Mouse (Mus musculus) small intestine, adult 2 months (tissue): Measurements from ENCODE around the gene Slc22a3. TPM values are rescaled to one million over a fixed set of nuclear protein-coding genes. Genes with fewer than 3 reads are reported as not detected.
A peak's percentile ranks its signal among the peaks of the same experiment; 100 is the strongest.

Source experiments
- H3K27ac ChIP-seq: fragments of 200-500 bp; 2 replicates; pipeline ENCODE4 v1.5.1; 2012; ENCODE audit warnings: low read depth, low read length, control low read depth, inconsistent platforms; ENCODE audit not compliant: insufficient read depth
- H3K27me3 ChIP-seq: fragments of 200-500 bp; 2 replicates; pipeline ENCODE4 v1.6.1; 2012; ENCODE audit warnings: mild to moderate bottlenecking, moderate library complexity, low read length, inconsistent platforms; ENCODE audit not compliant: control insufficient read depth, insufficient read depth
- H3K36me3 ChIP-seq: fragments of 200-500 bp; 2 replicates; pipeline ENCODE4 v1.6.1; 2012; ENCODE audit warnings: mild to moderate bottlenecking, low read length, control low read depth, inconsistent platforms; ENCODE audit not compliant: control insufficient read depth, insufficient read depth
- H3K4me1 ChIP-seq: fragments of 200-500 bp; 2 replicates; pipeline ENCODE4 v1.6.1; 2012; ENCODE audit warnings: low read length, inconsistent platforms, mixed read lengths; ENCODE audit not compliant: control insufficient read depth, insufficient read depth, insufficient read length
- H3K4me3 ChIP-seq: fragments of 200-500 bp; 2 replicates; pipeline ENCODE4 v1.5.1; 2012; ENCODE audit warnings: low read depth, mild to moderate bottlenecking, control low read depth, inconsistent platforms, low read length, moderate library complexity
- CTCF ChIP-seq: fragments of 200-500 bp; IDR thresholded peaks from 2 replicates; pipeline ENCODE4 v1.5.1; 2012; ENCODE audit warnings: low read depth, mild to moderate bottlenecking, control low read depth, inconsistent platforms, low read length, moderate library complexity, mixed read lengths; ENCODE audit not compliant: insufficient replicate concordance, insufficient read length; ENCODE audit errors: extremely low read depth
- POLR2A ChIP-seq: fragments of 200-500 bp; IDR thresholded peaks from 2 replicates; pipeline ENCODE4 v1.6.1; 2012; ENCODE audit warnings: low read depth, mild to moderate bottlenecking, control low read depth, inconsistent platforms, low read length, moderate library complexity
- WGBS: fragments of 180-500 bp; shearing (Covaris S2); methylation state at CpG from one replicate; pipeline ENCODE4 v1.1.7; 2018; 5-methylcytosine and 5-hydroxymethylcytosine counted together
- polyA plus RNA-seq: library from polyadenylated mRNA; depleted of rRNA; stranded (reverse); fragments of >200 nt; gene quantifications from 2 replicates; pipeline ENCODE4 v1.2.3, GENCODE M21; 2012

Slc22a3 gene
- polyA plus RNA-seq, 1 experiment: 0.58 TPM

DNA sequence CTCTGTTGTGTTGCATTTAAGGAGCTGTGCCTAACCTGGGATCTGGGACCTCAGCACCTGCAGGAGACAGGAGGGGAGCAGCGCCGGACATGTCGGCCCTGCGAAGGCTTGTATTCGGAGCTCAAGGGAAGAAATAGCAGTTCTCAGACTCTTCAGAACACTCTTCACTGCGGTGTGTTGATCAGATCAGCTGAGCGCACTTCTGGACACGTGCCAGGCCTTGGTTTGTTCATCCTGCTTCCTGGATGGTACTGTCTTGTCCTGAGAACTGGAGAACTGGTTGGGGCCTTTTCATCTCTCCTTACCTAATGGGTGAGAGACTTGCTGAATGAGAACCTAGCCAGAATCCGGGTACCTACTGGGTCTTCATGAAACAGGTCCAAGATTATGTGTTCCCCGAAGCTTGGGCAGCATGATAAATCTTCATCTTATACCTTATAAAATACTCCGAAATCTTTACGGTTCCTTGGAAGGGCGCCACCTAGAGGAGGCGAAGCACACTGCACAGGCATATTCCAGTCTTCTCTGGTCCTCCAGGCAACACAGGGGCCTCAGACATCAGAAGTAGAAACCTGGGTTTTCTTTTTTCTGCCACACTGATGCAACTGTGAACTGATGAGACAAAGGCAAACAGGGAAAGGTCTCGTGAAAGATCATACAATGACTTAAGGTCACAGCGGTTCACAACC is 86.5 kb downstream of the Slc22a3 start:
- Histone ChIP-seq H3K27me3 (no peaks in the 10 kb centered on the region), H3K36me3 (no peaks in the 10 kb centered on the region), H3K4me3 (no peak overlapping the region), H3K4me1 (no peaks in the 10 kb centered on the region), H3K27ac (no peak overlapping the region)
- TF ChIP-seq CTCF: peak; percentile 47; the same call in 1 of the 2 replicates
- TF ChIP-seq POLR2A: no peak
- WGBS: 66% methylated on average over 16 of the region's 16 CpGs

DNA sequence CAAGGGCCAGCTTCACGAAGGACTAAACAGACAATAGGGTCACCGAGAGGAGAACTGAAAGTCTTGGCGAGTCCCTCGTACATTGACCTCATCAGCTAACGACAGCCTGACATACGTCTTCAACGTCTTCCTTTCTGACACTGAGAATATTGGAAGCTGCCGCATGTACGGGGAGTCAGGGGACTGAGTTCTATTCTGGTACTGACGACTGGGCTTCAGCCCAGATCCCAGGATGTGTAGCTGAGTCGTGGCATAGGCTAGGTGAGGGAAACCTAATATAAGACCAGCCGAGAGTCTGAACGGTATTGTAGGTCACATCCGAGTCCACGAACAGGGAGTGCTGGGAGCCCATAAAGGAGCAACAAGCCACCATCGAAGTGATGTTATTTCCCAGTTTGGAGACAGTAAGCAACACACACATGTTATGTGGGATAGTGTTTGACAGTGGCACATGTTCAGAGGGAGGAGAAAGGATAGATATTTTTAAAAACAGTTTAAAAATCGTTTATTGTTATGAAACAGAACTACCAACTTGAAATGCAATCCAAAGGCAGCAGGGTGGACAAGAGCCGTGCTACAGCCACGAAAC is 87.9 kb downstream of the Slc22a3 start:
- TF ChIP-seq POLR2A (no peak), CTCF (no peak)
- H3K27me3 ChIP-seq: no peaks in the 10 kb centered on the region
- no peaks in the 10 kb centered on the region for H3K36me3 ChIP-seq
- H3K4me1 ChIP-seq: no peaks in the 10 kb centered on the region
- no peak overlapping the region for H3K27ac ChIP-seq
- WGBS: 67% methylated on average over 19 of the region's 19 CpGs
- no peak overlapping the region for H3K4me3 ChIP-seq

DNA sequence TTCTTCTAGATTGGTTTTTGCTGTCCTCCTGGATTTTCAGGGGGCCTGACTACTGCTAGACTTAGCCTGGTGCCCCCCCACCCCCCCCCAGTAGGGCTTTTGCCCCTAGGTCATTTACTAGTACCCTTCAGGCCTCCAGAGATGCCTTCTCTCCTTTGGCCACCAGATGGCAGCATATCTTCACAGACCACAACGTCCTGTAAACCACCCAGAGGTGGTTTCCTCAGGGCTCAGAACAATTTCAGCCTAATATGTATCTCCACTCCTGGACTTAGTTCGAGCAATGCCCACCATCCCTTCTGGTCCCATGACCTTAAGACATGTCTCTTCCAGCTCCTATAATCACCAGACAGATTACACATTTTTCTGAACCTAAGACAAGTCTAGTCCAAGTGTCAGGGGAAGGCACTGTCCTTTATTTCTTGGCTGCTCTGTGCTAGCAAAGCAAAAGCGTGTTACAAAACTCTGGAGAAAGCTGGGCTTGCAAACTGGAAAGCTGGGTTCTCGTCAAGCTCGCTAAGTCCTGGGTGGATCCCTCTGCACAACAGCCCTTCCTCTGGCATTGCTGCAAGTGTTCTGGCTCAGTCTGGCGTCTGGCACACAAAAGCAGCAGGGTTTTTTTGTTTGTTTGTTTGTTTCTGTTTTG is 91.1 kb downstream of the Slc22a3 start:
- TF ChIP-seq CTCF: peak; percentile 82; the same call in 1 of the 2 replicates
- TF ChIP-seq POLR2A: no peak
- 42% methylated on average over 6 of the region's 6 CpGs for WGBS
- H3K36me3 ChIP-seq: no peaks in the 10 kb centered on the region
- no peak overlapping the region for H3K4me3 ChIP-seq
- no peak overlapping the region for H3K27ac ChIP-seq
- H3K27me3 ChIP-seq: no peaks in the 10 kb centered on the region
- H3K4me1 ChIP-seq: peaks cover 7% of the 10 kb centered on the region; the same call in 1 of the 2 replicates

DNA sequence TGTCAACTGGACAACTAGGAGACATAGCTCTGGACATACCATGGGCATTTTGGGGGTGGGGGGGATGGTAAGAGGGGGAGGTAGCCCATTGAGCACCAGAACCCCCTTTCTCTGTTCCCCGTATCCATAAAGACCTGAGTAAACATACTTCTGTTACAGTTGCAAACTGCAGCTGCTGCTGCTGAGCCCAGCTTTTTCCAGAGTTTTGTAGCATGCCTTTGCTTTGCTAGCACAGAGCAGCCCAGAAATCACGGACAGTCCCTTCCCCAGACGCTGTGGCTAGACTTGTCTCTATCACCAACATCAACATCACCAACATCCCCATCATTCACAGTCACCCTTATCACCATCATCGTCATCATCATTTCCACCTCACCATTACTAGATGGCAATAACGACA is 91.8 kb downstream of the Slc22a3 start:
- peaks cover 7% of the 10 kb centered on the region; the same call in 1 of the 2 replicates for H3K4me1 ChIP-seq
- TF ChIP-seq CTCF: no peak
- no peak for TF ChIP-seq POLR2A
- 60% methylated on average over 5 of the region's 5 CpGs for WGBS
- no peaks in the 10 kb centered on the region for H3K27me3 ChIP-seq
- no peaks in the 10 kb centered on the region for H3K36me3 ChIP-seq
- no peak overlapping the region for H3K4me3 ChIP-seq
- H3K27ac ChIP-seq: no peak overlapping the region

DNA sequence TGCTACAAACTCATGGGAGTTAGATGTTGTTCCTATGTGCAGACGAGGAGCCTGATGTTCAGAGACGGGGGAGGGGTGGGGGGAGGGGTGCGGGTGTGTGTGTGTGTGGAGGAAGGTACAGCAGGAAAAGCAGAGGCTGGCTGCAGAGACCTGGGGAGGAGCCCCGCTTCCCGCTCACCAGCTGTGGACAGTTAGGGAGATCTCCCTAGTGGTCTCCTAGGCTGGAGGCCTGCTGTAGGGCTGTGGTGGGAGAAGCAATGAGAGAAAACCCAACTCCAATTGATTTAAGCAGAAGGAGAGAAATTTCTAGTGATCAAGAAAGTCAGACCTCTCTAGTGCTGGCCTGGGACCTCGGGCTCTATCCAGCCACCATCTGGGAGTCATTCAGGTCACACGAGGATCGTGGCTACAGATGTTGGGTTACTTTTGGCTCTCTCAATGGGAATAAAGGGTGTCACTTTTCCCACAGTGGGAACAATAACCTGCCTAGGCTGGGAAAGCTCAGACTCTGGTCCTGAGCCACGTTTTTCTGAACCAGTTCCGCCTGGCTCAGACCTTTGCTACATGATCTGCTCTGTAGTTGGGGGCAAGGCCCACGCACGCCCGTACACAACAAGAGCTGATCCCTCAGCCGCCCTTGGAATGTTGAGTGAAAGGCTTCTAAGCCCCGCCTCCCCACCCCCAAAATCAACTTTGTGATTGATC is 92.3 kb downstream of the Slc22a3 start:
- no peak overlapping the region for H3K4me3 ChIP-seq
- H3K27me3 ChIP-seq: no peaks in the 10 kb centered on the region
- 65% methylated on average over 15 of the region's 15 CpGs for WGBS
- H3K36me3 ChIP-seq: no peaks in the 10 kb centered on the region
- TF ChIP-seq CTCF (no peak), POLR2A (no peak)
- H3K27ac ChIP-seq: no peak overlapping the region
- H3K4me1 ChIP-seq: peaks cover 7% of the 10 kb centered on the region; the same call in 1 of the 2 replicates

DNA sequence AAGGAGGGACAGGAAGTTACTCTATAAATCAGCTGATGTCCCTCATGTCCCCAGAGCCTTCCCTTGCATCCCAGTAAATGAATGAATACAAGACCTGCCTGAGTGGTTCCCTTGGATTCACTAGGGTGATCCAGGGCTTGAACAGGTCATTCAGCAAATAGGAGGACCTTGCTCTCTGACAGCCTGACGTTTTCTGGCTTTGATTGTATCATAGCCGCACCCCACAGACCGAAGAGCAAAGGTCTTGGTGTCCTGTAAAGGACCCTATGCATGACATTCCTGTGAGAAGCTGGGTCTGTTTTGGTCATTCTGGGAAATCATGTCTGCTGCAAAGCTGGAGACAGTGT is 94.6 kb downstream of the Slc22a3 start:
- no peak for TF ChIP-seq POLR2A
- no peak for TF ChIP-seq CTCF
- H3K27ac ChIP-seq: no peak overlapping the region
- 31% methylated on average over 3 of the region's 3 CpGs for WGBS
- no peak overlapping the region for H3K4me3 ChIP-seq
- no peaks in the 10 kb centered on the region for H3K27me3 ChIP-seq
- H3K4me1 ChIP-seq: peaks cover 7% of the 10 kb centered on the region; the same call in 1 of the 2 replicates
- H3K36me3 ChIP-seq: no peaks in the 10 kb centered on the region

DNA sequence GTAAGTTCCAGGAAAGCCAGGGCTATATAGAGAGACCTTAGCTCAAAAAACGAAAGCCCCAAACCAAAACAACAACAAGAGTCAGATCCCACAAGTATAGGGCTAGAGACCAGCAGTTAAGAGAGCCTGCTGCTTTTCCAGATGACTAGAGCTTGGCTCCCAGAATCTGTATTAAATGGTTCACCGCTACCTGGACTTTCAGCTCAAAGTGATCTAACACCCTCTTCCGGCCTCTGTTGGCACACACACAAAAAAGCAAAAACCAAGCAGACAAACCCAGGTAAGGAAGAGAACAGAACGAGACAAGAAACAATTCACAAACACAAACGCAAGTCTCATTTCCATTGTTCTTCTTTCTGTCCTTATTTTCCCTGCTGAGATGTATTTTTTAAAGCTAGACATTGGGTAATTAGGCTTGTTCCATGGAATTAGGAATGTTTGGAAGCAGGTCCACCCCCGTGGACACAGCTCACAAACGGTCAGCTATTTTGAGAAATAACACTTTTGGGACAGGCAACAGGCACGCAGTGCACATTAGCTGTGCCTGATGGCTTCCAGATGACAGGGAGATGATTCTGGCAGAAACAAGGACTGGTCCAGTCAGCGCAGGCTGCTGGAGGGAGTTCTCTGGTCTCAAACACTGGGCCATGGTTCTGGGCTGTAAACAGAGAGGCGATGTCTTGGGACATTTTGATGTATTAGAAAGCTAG is 95.2 kb downstream of the Slc22a3 start:
- peaks cover 7% of the 10 kb centered on the region; the same call in 1 of the 2 replicates for H3K4me1 ChIP-seq
- WGBS: 72% methylated on average over 10 of the region's 10 CpGs
- H3K4me3 ChIP-seq: no peak overlapping the region
- no peaks in the 10 kb centered on the region for H3K36me3 ChIP-seq
- TF ChIP-seq POLR2A (no peak), CTCF (no peak)
- no peaks in the 10 kb centered on the region for H3K27me3 ChIP-seq
- no peak overlapping the region for H3K27ac ChIP-seq
